Mouse (Mus musculus) C2C12 (cell line): ENCODE measurements around the gene Cacna1h. TPM values are rescaled to one million over a fixed set of nuclear protein-coding genes. Genes with fewer than 3 reads are reported as not detected.

Source experiments
- H3K27me3 ChIP-seq: one replicate; pipeline ENCODE4 v1.6.1; 2011; ENCODE audit not compliant: control insufficient read depth, insufficient read depth, insufficient read length
- H3K36me3 ChIP-seq: one replicate; pipeline ENCODE4 v1.6.1; 2011; ENCODE audit not compliant: control insufficient read depth, insufficient read depth
- H3K4me3 ChIP-seq: one replicate; pipeline ENCODE4 v1.5.1; 2011; ENCODE audit warnings: mild to moderate bottlenecking, control low read depth; ENCODE audit not compliant: poor library complexity, insufficient read depth, severe bottlenecking
- H3K79me2 ChIP-seq: one replicate; pipeline ENCODE4 v1.6.1; 2011; ENCODE audit not compliant: control insufficient read depth, insufficient read depth
- H3K79me3 ChIP-seq: one replicate; pipeline ENCODE4 v1.6.1; 2011; ENCODE audit warnings: low read depth, control low read depth
- H3ac ChIP-seq: one replicate; pipeline ENCODE3; 2011; ENCODE audit warnings: low read depth; ENCODE audit not compliant: control insufficient read depth, insufficient read length
- CEBPB ChIP-seq: IDR thresholded peaks from one replicate; pipeline ENCODE4 v1.6.1; 2011; ENCODE audit warnings: low read depth, mild to moderate bottlenecking, control low read depth, moderate library complexity
- CTCF ChIP-seq: IDR thresholded peaks from one replicate; pipeline ENCODE4 v1.5.1; 2011; ENCODE audit not compliant: control insufficient read depth, insufficient read depth, insufficient read length
- FOSL1 ChIP-seq: IDR thresholded peaks from one replicate; pipeline ENCODE4 v1.8.0; 2011; ENCODE audit warnings: mild to moderate bottlenecking, low read length; ENCODE audit not compliant: poor library complexity, insufficient read depth, severe bottlenecking
- MAX ChIP-seq: IDR thresholded peaks from one replicate; pipeline ENCODE4 v1.6.1; 2011; ENCODE audit warnings: mild to moderate bottlenecking, control low read depth
- MYOD1 ChIP-seq: IDR thresholded peaks from one replicate; pipeline ENCODE4 v1.6.1; 2011; ENCODE audit warnings: low read depth; ENCODE audit not compliant: control insufficient read depth, insufficient read length
- MYOG ChIP-seq: IDR thresholded peaks from one replicate; pipeline ENCODE4 v1.6.1; 2011; ENCODE audit not compliant: control insufficient read depth, insufficient read length; ENCODE audit errors: extremely low read depth
- USF1 ChIP-seq: IDR thresholded peaks from one replicate; pipeline ENCODE4 v1.6.1; 2011; ENCODE audit warnings: low read depth, mild to moderate bottlenecking, control low read depth, moderate library complexity
- polyA plus RNA-seq: library from polyadenylated mRNA; unstranded; fragments of >200 nt; fragmentation: generic; extraction: Trizol; gene quantifications from one replicate; pipeline ENCODE4 v1.2.1, GENCODE M21; 2012; ENCODE audit warnings: missing spikeins

Cacna1h gene
- polyA plus RNA-seq, 1 experiment = not detected

GRCm38 (mm10) chr17:25427441-25427840, 6.1 kb downstream of the Cacna1h start:
- Histone ChIP-seq H3K4me3 (no peak overlapping the region), H3K36me3 (no peaks in the 10 kb centered on the region), H3ac (no peak overlapping the region), H3K27me3 (peaks cover 61% of the 10 kb centered on the region), H3K79me3 (no peaks in the 10 kb centered on the region), H3K79me2 (no peaks in the 10 kb centered on the region)
- TF ChIP-seq FOSL1 = no peak
- TF ChIP-seq CEBPB = no peak
- TF ChIP-seq MYOD1 = no peak
- no peak for TF ChIP-seq MYOG
- no peak for TF ChIP-seq MAX
- TF ChIP-seq USF1 = no peak
- TF ChIP-seq CTCF = no peak

- Histone ChIP-seq H3K27me3 (peaks cover 49% of the 10 kb centered on the region), H3K79me2 (no peaks in the 10 kb centered on the region), H3ac (no peak overlapping the region), H3K4me3 (no peak overlapping the region), H3K79me3 (no peaks in the 10 kb centered on the region), H3K36me3 (no peaks in the 10 kb centered on the region)
- TF ChIP-seq FOSL1 (no peak), CEBPB (no peak), MAX (no peak), CTCF (no peak), USF1 (no peak), MYOG (no peak), MYOD1 (no peak)
Observed at GRCm38 (mm10) chr17:25425996-25426395, 7.6 kb downstream of the Cacna1h start.

GRCm38 (mm10) chr17:25424526-25425080, 9.0 kb downstream of the Cacna1h start:
- no peaks in the 10 kb centered on the region for H3K79me3 ChIP-seq
- H3K4me3 ChIP-seq = no peak overlapping the region
- TF ChIP-seq CTCF = no peak
- TF ChIP-seq USF1 = no peak
- TF ChIP-seq FOSL1 = no peak
- no peak for TF ChIP-seq MAX
- TF ChIP-seq CEBPB = no peak
- TF ChIP-seq MYOG = no peak
- no peak for TF ChIP-seq MYOD1
- H3K79me2 ChIP-seq = no peaks in the 10 kb centered on the region
- no peaks in the 10 kb centered on the region for H3K36me3 ChIP-seq
- H3ac ChIP-seq = no peak overlapping the region
- H3K27me3 ChIP-seq = peaks cover 47% of the 10 kb centered on the region

GRCm38 (mm10) chr17:25420998-25421397, 12.6 kb downstream of the Cacna1h start:
- H3K36me3 ChIP-seq = no peaks in the 10 kb centered on the region
- TF ChIP-seq CEBPB (no peak), USF1 (no peak), CTCF (no peak), MAX (no peak), FOSL1 (no peak), MYOD1 (no peak), MYOG (no peak)
- H3K79me3 ChIP-seq = no peaks in the 10 kb centered on the region
- H3K79me2 ChIP-seq = no peaks in the 10 kb centered on the region
- peaks cover 32% of the 10 kb centered on the region for H3K27me3 ChIP-seq
- no peak overlapping the region for H3ac ChIP-seq
- H3K4me3 ChIP-seq = no peak overlapping the region

- TF ChIP-seq CEBPB = no peak
- no peak for TF ChIP-seq FOSL1
- no peak for TF ChIP-seq MYOD1
- TF ChIP-seq CTCF = no peak
- no peak for TF ChIP-seq MAX
- TF ChIP-seq USF1 = no peak
- TF ChIP-seq MYOG = no peak
- Histone ChIP-seq H3K36me3 (no peaks in the 10 kb centered on the region), H3ac (no peak overlapping the region), H3K27me3 (peaks cover 17% of the 10 kb centered on the region), H3K4me3 (no peak overlapping the region), H3K79me2 (no peaks in the 10 kb centered on the region), H3K79me3 (no peaks in the 10 kb centered on the region)
Observed at GRCm38 (mm10) chr17:25418926-25419325, 14.7 kb downstream of the Cacna1h start.

- Histone ChIP-seq H3K4me3 (no peak overlapping the region), H3K79me2 (no peaks in the 10 kb centered on the region), H3K36me3 (no peaks in the 10 kb centered on the region), H3K27me3 (peaks cover 9% of the 10 kb centered on the region), H3K79me3 (no peaks in the 10 kb centered on the region), H3ac (no peak overlapping the region)
- TF ChIP-seq MYOD1 (no peak), USF1 (peak; percentile 67)
Observed at GRCm38 (mm10) chr17:25417990-25418389, 15.6 kb downstream of the Cacna1h start.
